Mouse (Mus musculus) macrophage (primary cell): Measurements from ENCODE around the gene Zcwpw1. TPM values are rescaled to one million over a fixed set of nuclear protein-coding genes. Genes with fewer than 3 reads are reported as not detected.
"Not testable (repeated sequence)": the region's sequence is repeated elsewhere in the genome, so short reads cannot be mapped to it uniquely, and the experiment has no call there.

Source experiments
- H3K27ac ChIP-seq: fragments of 350-480 bp; formaldehyde crosslinking; 2 replicates; pipeline ENCODE4 v1.9.0; 2021
- H3K36me3 ChIP-seq: fragments of 350-480 bp; formaldehyde crosslinking; 2 replicates; pipeline ENCODE4 v1.9.0; 2021; ENCODE audit errors: inconsistent target
- H3K4me3 ChIP-seq: fragments of 350-480 bp; formaldehyde crosslinking; 2 replicates; pipeline ENCODE4 v1.9.0; 2021; ENCODE audit errors: inconsistent target
- H3K79me2 ChIP-seq: fragments of 350-480 bp; formaldehyde crosslinking; 2 replicates; pipeline ENCODE4 v1.9.0; 2021; ENCODE audit errors: inconsistent target
- WGBS: methylation state at CpG from one replicate; pipeline ENCODE4 v1.1.7; 2026; ENCODE audit warnings: inconsistent platforms; ENCODE audit not compliant: missing documents; 5-methylcytosine and 5-hydroxymethylcytosine counted together
- polyA plus RNA-seq: library from polyadenylated mRNA; stranded (reverse); fragments of 250-400 nt; gene quantifications from 3 replicates; pipeline ENCODE4 v1.2.4, GENCODE M21; 2018; ENCODE audit warnings: inconsistent platforms

The Zcwpw1 gene
- polyA plus RNA-seq, 1 experiment from 2014 or later, result 2.8 TPM

- Histone ChIP-seq H3K27ac (peak overlapping the region; percentile 93), H3K4me3 (peak overlapping the region; percentile 83), H3K36me3 (peaks cover 28% of the 10 kb centered on the region), H3K79me2 (peaks cover 72% of the 10 kb centered on the region)
- 0% methylated on average over 4 of the region's 5 CpGs for WGBS
Measured at GRCm38 (mm10) chr5:137748130-137748770, 39.3 kb upstream of the Zcwpw1 start.

- Histone ChIP-seq H3K36me3 (peaks cover 37% of the 10 kb centered on the region), H3K27ac (peak overlapping the region; percentile 93), H3K79me2 (peaks cover 83% of the 10 kb centered on the region), H3K4me3 (peak overlapping the region; percentile 83)
- WGBS, result 8% methylated on average over 6 of the region's 6 CpGs
Measured at GRCm38 (mm10) chr5:137749196-137749836, 38.3 kb upstream of the Zcwpw1 start.

GRCm38 (mm10) chr5:137750212-137750611 is 37.4 kb upstream of the Zcwpw1 start:
- H3K4me3 ChIP-seq, H3K27ac ChIP-seq: not testable (repeated sequence)
- 88% methylated on average over 1 of the region's 8 CpGs for WGBS
- peaks cover 86% of the 10 kb centered on the region for H3K79me2 ChIP-seq
- H3K36me3 ChIP-seq, result peaks cover 38% of the 10 kb centered on the region

GRCm38 (mm10) chr5:137751221-137751887 is 36.2 kb upstream of the Zcwpw1 start:
- no peak overlapping the region for H3K4me3 ChIP-seq
- H3K27ac ChIP-seq, result no peak overlapping the region
- WGBS, result 94% methylated on average over 12 of the region's 13 CpGs
- H3K79me2 ChIP-seq, result peaks cover 94% of the 10 kb centered on the region
- H3K36me3 ChIP-seq, result peaks cover 41% of the 10 kb centered on the region

- peaks cover 94% of the 10 kb centered on the region for H3K79me2 ChIP-seq
- 98% methylated on average over 6 of the region's 6 CpGs for WGBS
- H3K27ac ChIP-seq, result no peak overlapping the region
- H3K36me3 ChIP-seq, result peaks cover 41% of the 10 kb centered on the region
- H3K4me3 ChIP-seq, result no peak overlapping the region
Measured at GRCm38 (mm10) chr5:137751988-137752387, 35.6 kb upstream of the Zcwpw1 start.

GRCm38 (mm10) chr5:137753111-137753832 is 34.3 kb upstream of the Zcwpw1 start:
- no peak overlapping the region for H3K4me3 ChIP-seq
- WGBS, result 87% methylated on average over 10 of the region's 13 CpGs
- H3K27ac ChIP-seq, result no peak overlapping the region
- peaks cover 94% of the 10 kb centered on the region for H3K79me2 ChIP-seq
- peaks cover 51% of the 10 kb centered on the region for H3K36me3 ChIP-seq

GRCm38 (mm10) chr5:137755425-137755824 is 32.2 kb upstream of the Zcwpw1 start:
- H3K36me3 ChIP-seq, result peaks cover 57% of the 10 kb centered on the region
- WGBS, result 95% methylated on average over 5 of the region's 5 CpGs
- no peak overlapping the region for H3K27ac ChIP-seq

GRCm38 (mm10) chr5:137756106-137756505 is 31.5 kb upstream of the Zcwpw1 start:
- H3K79me2 ChIP-seq, result peaks cover 67% of the 10 kb centered on the region
- 81% methylated on average over 3 of the region's 3 CpGs for WGBS
- peaks cover 50% of the 10 kb centered on the region for H3K36me3 ChIP-seq
- no peak overlapping the region for H3K4me3 ChIP-seq
- no peak overlapping the region for H3K27ac ChIP-seq

More at GRCm38 (mm10) chr5:137755425-137755824, 32.2 kb upstream of the Zcwpw1 start:
- Histone ChIP-seq H3K79me2 (peaks cover 74% of the 10 kb centered on the region), H3K4me3 (no peak overlapping the region)

- H3K4me3 ChIP-seq, result no peak overlapping the region
- 57% methylated on average over 10 of the region's 10 CpGs for WGBS
- H3K36me3 ChIP-seq, result peaks cover 40% of the 10 kb centered on the region
- H3K27ac ChIP-seq, result no peak overlapping the region
- peaks cover 58% of the 10 kb centered on the region for H3K79me2 ChIP-seq
Measured at GRCm38 (mm10) chr5:137756882-137757661, 30.5 kb upstream of the Zcwpw1 start.

- Histone ChIP-seq H3K36me3 (peaks cover 32% of the 10 kb centered on the region), H3K79me2 (peaks cover 49% of the 10 kb centered on the region), H3K4me3 (no peak overlapping the region), H3K27ac (no peak overlapping the region)
- WGBS, result 90% methylated on average over 5 of the region's 6 CpGs
Measured at GRCm38 (mm10) chr5:137757887-137758286, 29.7 kb upstream of the Zcwpw1 start.

GRCm38 (mm10) chr5:137758921-137759534 is 28.6 kb upstream of the Zcwpw1 start:
- 93% methylated on average over 19 of the region's 19 CpGs for WGBS
- H3K27ac ChIP-seq, result no peak overlapping the region
- peaks cover 23% of the 10 kb centered on the region for H3K36me3 ChIP-seq
- H3K4me3 ChIP-seq, result no peak overlapping the region
- peaks cover 38% of the 10 kb centered on the region for H3K79me2 ChIP-seq

GRCm38 (mm10) chr5:137759971-137760412 is 27.6 kb upstream of the Zcwpw1 start:
- H3K36me3 ChIP-seq, result peaks cover 21% of the 10 kb centered on the region
- H3K79me2 ChIP-seq, result peaks cover 32% of the 10 kb centered on the region; the same call in 1 of the 2 replicates
- no peak overlapping the region for H3K27ac ChIP-seq
- H3K4me3 ChIP-seq, result no peak overlapping the region
- WGBS, result 64% methylated on average over 4 of the region's 4 CpGs

GRCm38 (mm10) chr5:137764609-137765340 is 22.8 kb upstream of the Zcwpw1 start:
- Histone ChIP-seq H3K79me2 (no peaks in the 10 kb centered on the region), H3K27ac (no peak overlapping the region), H3K36me3 (no peaks in the 10 kb centered on the region), H3K4me3 (no peak overlapping the region)
- 87% methylated on average over 9 of the region's 9 CpGs for WGBS
